Mouse (Mus musculus) spleen, postnatal 4 days (tissue): Measurements from ENCODE around the gene Anapc13.
A peak's percentile ranks its signal among the peaks of the same experiment; 100 is the strongest.

ENCODE experiments used
- DNase-seq, 2 experiments: peaks; one replicate each; pipeline ENCODE4 v3.0.0; 2022; ENCODE audit warnings: low spot score in 2 of 2

Gene Anapc13

GRCm38 (mm10) chr9:102625983-102626838 lies at the start of gene Anapc13, which contains the start of gene Cep63:
Gene Anapc13, plus strand, starts transcription at chr9:102626296.
Gene Cep63, minus strand, starts transcription at chr9:102626534.
- DNase-seq, result peak; percentile 98 to 99

GRCm38 (mm10) chr9:102577480-102577879 lies 48.6 kb upstream of the Anapc13 start:
- DNase-seq, result no peak

DNA sequence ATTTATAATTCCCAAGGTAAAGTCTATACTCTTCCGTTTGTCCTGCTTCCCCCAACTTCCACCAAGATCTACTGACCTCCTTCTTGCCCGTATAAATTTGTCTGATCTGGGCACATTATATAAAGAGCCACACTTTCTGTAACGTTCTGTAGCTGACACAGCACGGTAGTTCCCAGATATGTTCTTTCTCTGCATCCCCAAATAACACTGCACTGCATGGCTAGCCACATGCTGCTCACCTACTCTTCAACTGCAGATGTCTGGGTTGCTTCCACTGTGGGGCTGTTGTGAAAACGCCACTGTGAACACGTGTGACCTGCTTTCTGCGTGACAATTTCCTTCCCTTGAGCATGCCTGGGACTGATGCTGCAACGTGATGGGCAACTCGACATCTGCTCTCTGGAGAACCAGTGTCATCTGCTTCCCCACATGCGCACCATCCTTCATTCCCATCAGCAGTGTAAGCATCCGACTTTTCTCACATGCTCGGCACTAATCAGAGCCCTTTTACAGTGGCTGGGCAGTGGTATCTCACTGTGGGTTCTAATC lies 44.1 kb upstream of the Anapc13 start:
- no peak for DNase-seq

- no peak for DNase-seq
Measured at GRCm38 (mm10) chr9:102587347-102587746, 38.7 kb upstream of the Anapc13 start.

DNA sequence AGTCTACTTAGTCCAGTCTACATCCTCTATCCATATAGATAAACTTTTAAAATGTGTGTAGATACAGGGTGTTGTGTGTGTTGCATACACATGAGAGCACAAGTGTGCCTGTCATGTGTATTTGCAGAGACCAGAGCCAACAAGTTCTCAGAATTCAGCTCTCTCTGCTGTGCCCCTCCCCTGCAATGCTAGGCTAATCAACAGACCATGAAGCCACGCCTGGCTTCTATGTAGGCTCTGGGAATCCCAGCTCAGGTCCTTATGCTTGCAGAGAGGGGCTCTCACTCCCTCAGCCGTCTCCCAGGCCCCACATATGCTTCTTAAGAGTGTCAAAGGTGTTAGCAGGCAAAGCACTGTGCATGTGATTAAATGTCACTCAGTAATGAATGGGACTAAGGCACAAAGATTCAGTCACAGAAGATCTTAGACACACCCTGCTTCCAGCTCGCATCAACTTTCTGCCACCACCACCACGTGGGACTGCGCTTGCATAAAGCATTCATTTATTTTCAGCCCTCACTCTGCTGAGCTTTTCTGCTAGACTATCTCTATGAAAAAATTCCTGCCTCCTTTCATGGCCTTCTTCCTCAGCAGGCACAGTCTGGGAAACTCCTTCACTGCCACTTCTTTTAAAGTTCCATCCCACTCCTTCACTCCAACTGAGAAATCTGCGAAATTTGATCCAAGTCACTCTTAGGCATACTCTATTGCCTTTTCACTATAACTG lies 31.3 kb upstream of the Anapc13 start:
- no peak for DNase-seq

- DNase-seq, result no peak
Measured at GRCm38 (mm10) chr9:102595662-102596436, 30.2 kb upstream of the Anapc13 start.

GRCm38 (mm10) chr9:102601187-102601586 lies 24.9 kb upstream of the Anapc13 start:
- no peak for DNase-seq

GRCm38 (mm10) chr9:102601666-102602065 lies 24.4 kb upstream of the Anapc13 start:
- no peak for DNase-seq

GRCm38 (mm10) chr9:102605162-102605561 lies 20.9 kb upstream of the Anapc13 start:
- no peak for DNase-seq

DNA sequence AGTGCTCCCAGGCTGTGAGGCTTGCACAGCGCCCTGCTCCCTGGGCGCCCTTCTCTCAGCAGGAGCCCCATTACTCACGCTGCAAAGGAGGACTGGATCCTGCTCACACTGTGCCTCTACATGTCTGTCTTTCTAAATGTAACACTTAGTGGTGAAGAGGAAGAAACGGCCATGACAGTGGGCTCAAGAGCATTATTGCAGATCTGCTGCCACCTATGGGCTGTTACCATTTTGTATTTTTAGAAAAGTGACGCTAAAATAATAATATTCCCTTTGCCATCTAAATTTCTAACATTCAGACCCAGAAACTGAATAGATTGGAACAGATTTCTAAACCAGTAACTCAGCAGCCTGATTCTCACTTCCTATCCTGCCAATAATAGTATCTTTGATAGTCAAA lies 18.6 kb upstream of the Anapc13 start:
- DNase-seq, result no peak

DNA sequence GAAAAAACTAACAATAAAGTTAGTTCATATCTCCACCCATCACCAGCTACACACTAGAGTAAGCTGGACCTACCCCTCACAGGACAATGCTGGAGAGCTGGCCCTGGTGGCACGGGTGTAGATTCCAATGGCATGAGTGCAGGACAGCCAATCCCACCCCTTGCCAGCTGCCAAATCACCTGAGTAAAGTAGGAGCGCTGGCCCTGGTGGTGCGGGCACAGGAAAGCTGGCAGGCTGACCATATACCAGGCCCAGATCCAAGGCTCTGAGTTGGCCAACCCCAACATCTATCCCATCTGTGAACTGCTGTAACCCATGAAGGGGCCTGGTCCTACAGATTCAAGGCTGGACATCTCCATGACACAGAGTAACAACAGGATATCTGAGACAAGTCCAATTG lies 16.9 kb upstream of the Anapc13 start:
- no peak for DNase-seq

GRCm38 (mm10) chr9:102615071-102615470 lies 11.0 kb upstream of the Anapc13 start:
- no peak for DNase-seq

DNA sequence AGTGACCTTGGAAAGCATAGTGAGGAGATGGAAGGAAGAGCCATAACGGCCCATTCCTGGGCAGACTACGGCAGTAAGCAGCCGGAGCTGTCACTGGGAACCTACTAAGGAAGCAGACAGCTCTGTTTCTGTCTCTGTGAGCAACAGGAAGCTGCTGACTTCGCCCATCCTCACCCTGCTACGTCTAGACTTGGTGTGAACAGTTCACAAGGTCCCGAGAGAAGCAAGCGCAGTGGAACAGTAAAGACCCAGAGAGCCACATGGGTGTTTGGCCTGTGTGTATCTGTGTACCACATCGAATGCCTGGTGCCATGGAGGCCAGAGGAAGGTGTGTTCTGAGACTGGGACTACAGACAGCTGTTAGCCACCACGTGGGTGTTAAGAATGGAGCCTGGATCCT lies 9.8 kb upstream of the Anapc13 start:
- no peak for DNase-seq

DNA sequence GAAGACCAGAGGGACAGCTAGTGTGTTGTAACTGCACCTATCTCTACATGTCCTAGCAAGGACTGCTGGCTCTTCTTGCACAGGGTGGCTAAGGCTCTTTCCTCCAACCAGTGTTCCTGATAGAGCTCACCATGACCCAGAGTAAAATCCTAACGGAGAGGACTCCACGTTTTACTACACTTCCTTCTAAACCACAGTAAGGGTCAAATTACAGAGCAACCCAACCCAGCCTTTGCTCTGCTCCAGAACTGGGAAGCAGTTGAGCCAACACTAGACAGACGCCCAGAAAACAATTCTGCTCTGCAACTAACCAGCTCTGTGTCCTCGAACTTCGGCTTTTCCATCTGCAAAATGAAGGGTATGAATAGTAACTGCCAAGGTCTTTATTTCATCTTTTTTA lies 4.7 kb upstream of the Anapc13 start:
- DNase-seq, result no peak

- DNase-seq, result peak; percentile 43 to 71
Measured at GRCm38 (mm10) chr9:102622192-102622857, 3.8 kb upstream of the Anapc13 start.

- no peak for DNase-seq
Measured at GRCm38 (mm10) chr9:102622876-102623275, 3.2 kb upstream of the Anapc13 start.

- no peak for DNase-seq
Measured at GRCm38 (mm10) chr9:102623581-102623980, 2.5 kb upstream of the Anapc13 start.

GRCm38 (mm10) chr9:102625401-102625982 lies 604 bp upstream of the Anapc13 start:
- DNase-seq, result peak in 1 of 2 experiments; percentile 64

DNA sequence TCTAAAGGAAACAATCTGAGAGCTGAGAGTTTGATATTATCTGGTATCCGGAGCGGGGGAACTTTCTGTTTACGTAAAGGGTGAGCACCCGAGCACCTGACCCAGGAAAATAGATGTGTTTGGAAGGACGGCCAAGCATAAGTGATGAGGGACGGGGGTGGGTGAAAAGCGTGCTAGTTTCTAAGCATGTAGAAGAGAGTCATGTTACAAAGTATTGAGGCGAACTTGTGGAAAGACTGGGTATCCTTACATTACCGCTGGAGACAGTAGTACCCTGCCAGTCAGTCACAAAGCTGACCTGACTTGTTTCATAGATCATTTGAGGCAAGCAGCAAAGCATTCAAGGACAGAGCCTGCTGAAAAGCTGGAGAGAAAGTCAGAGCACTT lies 736 bp downstream of the Anapc13 start:
- no peak for DNase-seq

DNA sequence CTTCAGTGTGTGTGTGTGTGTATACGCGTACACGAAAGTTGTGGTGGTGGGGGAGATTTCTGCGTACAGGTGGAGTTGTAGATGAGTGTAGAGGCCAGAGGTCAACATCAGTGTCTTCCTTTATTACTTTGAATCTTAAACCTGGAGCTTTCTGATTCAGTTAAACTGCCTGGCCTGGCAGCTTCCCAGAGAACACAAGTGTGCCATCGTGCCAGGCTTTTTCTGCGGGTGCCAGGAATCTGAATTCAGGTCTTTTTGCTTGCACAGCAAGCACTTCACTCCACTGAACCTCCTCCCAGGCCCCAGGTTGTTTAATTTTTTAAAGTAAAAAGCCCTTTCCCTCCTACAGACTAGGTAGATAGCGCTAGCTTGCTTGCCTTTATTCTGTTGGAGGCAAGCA lies 1.3 kb downstream of the Anapc13 start:
- no peak for DNase-seq

- no peak for DNase-seq
Measured at GRCm38 (mm10) chr9:102629052-102629451, 3.0 kb downstream of the Anapc13 start.
